Mouse (Mus musculus): Measurements from ENCODE around the gene Tmem144.
"Not testable (repeated sequence)": the region's sequence is repeated elsewhere in the genome, so short reads cannot be mapped to it uniquely, and the experiment has no call there.

The Tmem144 gene

DNA sequence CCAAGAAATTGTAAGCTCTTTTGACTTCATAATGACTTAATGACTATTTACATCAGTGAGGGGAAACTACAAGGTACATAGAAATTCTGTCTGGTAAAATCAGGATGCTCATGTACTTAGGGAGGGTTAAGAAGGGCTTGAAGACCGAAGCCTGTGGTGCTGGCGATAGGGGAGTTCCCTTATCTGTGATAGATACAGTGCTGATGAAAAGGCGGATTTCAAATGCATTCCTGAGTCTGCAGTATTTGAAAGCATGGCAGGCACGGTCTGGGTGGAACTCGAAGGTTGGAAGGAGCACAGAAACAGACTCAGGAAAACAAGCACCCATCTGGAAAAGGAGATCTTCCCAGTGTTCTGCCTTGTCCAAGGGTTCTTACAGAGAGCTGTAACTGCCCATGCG is 42.0 kb downstream of the Tmem144 start:
- DNase-seq (ENCODE audit: low spot score in 2 of 2) = no peak

DNA sequence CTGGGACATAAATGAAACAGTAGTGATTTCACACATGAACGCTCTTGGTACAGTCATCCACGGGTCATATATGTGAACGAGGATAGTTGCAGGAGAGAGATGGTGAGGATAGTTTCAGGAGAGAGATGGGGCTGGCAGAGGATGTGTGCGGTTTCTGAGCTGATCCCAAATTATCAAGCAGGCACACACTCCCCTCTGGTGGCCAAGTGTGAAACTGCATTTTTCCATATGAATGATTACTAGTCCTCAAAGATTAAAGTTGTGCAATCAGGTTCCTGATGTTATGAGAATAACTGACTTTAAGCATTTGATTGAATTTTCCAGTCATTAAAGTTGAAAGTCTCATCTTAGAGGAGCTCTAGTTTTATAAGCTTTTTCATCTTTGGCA is 43.4 kb downstream of the Tmem144 start:
- DNase-seq (ENCODE audit: low spot score in 2 of 2) = peak; percentile 79 to 80

GRCm38 (mm10) chr3:79808530-79809179 is 43.9 kb downstream of the Tmem144 start:
- DNase-seq (ENCODE audit: low spot score in 2 of 2) = no peak

DNA sequence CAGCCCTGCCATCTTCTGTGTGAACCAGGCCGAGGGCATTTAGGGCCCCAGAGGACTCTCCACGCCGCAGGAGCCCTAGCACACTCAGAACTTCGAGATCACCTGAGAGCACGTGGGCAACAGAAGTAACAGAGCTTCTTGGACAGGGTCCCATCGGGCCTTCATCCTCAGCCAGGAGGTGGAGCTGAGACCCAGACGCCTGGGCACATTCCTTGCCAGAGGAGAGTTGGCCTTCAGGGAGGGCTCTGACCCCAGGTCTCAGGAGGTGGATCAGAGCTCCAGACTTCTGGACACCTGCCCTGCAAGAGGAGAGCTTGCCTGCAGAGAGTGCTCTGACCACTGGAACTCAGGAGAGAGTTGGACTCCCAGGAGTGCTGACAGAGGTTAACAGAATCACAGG is 51.8 kb downstream of the Tmem144 start:
- not testable (repeated sequence) for DNase-seq (ENCODE audit: low spot score in 2 of 2)

- no peak for DNase-seq (ENCODE audit: low spot score in 2 of 2)
Observed at GRCm38 (mm10) chr3:79792307-79792706, 60.3 kb downstream of the Tmem144 start.

- no peak for DNase-seq (ENCODE audit: low spot score in 2 of 2)
Observed at GRCm38 (mm10) chr3:79790324-79790723, 62.2 kb downstream of the Tmem144 start.

- DNase-seq (ENCODE audit: low spot score in 2 of 2) = no peak
Observed at GRCm38 (mm10) chr3:79789554-79789953, 63.0 kb downstream of the Tmem144 start.

DNA sequence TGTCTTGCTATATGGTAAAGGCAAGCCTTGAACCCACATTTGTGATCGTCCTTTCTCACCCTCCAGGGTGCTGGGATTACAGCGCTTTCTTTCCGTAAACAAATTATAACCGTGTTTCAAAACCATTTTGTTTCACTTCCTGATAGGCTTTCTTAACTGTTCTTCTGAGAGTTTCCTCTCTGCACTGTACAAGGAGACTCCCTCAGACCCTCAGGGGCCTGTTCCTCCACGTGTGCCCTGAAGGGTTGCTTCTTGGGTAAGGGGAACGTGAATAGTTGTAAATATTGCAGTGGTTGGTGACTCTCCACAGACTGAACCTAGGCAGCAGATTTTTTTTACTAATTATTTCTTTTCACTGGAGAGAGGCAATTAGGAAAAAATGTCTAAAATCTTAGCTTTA is 63.6 kb downstream of the Tmem144 start:
- DNase-seq (ENCODE audit: low spot score in 2 of 2) = no peak

- DNase-seq (ENCODE audit: low spot score in 2 of 2) = no peak
Observed at GRCm38 (mm10) chr3:79784362-79784736, 68.2 kb downstream of the Tmem144 start.

DNA sequence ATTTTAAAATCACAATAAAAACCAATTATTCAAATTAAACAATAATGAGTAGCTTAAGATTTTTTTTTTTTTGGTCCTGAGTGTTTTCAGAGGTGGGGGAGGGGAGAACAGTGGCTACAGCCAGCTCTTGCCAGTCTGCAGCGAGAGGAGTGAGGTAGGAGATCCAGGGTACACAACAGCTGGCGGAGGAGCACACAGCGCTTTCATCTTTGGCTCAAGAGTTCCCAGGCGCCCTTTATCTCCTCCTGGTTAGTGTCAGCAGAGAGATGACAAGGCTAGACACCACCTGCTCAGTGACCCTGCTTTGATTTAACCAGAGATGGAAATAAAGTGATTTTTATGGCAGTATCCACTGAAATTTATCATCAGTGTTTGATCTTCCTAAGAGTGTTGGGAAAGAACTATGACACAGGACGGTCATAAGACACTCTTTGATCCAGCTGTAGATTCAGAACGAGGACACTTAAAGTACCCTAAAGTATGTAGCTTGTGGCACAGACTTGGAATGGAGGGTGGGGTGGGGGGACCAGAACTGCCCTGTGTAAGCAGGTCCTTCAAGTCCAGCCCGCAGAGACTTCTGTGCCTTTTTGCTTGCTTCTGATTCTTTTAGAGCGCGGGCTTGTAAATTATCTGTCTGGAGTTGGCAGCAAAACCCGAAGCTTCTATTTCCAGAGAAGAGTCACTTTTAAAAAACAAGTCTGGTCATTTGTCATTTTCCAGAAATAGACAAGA is 68.8 kb downstream of the Tmem144 start:
- peak in 1 of 2 experiments; percentile 9 for DNase-seq (ENCODE audit: low spot score in 2 of 2)

- DNase-seq (ENCODE audit: low spot score in 2 of 2) = no peak
Observed at GRCm38 (mm10) chr3:79772701-79773100, 79.9 kb downstream of the Tmem144 start.
